Mouse (Mus musculus) forebrain, embryonic 16.5 days (tissue): ENCODE results near the gene Efhd2. TPM values are rescaled to one million over a fixed set of nuclear protein-coding genes. Genes with fewer than 3 reads are reported as not detected.

Experiments
- ATAC-seq: fragments of 200-750 bp; cut with Nextera tagmentation; 2 replicates; pipeline ENCODE4 v1.8.0; 2017; ENCODE audit warnings: mild to moderate bottlenecking, moderate library complexity
- H3K27ac ChIP-seq: fragments of 300-500 bp; sonication (generic); 2 replicates; pipeline ENCODE4 v1.5.1; 2014; ENCODE audit warnings: low read length, control low read depth
- H3K27me3 ChIP-seq: fragments of 300-500 bp; sonication (generic); replicated peaks from 2 replicates; pipeline ENCODE4 v1.6.1; 2014; ENCODE audit warnings: low read length; ENCODE audit not compliant: control insufficient read depth, insufficient read depth
- H3K36me3 ChIP-seq: fragments of 300-500 bp; sonication (generic); 2 replicates; pipeline ENCODE4 v1.6.1; 2014; ENCODE audit not compliant: control insufficient read depth, insufficient read depth
- H3K4me1 ChIP-seq: fragments of 300-500 bp; sonication (generic); replicated peaks from 2 replicates; pipeline ENCODE4 v1.6.1; 2014; ENCODE audit warnings: low read length; ENCODE audit not compliant: control insufficient read depth, insufficient read depth
- H3K4me2 ChIP-seq: fragments of 300-500 bp; sonication (generic); 2 replicates; pipeline ENCODE4 v1.6.1; 2014; ENCODE audit warnings: mild to moderate bottlenecking, low read length, control low read depth
- H3K4me3 ChIP-seq: fragments of 300-500 bp; sonication (generic); replicated peaks from 2 replicates; pipeline ENCODE4 v1.5.1; 2014; ENCODE audit warnings: mild to moderate bottlenecking, low read length, control low read depth
- H3K9ac ChIP-seq: fragments of 300-500 bp; sonication (generic); replicated peaks from 2 replicates; pipeline ENCODE4 v1.6.1; 2014; ENCODE audit warnings: low read depth, low read length, control low read depth
- H3K9me3 ChIP-seq: fragments of 300-500 bp; sonication (generic); 2 replicates; pipeline ENCODE4 v1.6.1; 2016; ENCODE audit warnings: low read length; ENCODE audit not compliant: control insufficient read depth
- WGBS: fragments of 180-500 bp; shearing (Covaris S2); extraction: QIAGEN DNeasy Blood & Tissue Kit; methylation state at CpG from one replicate; pipeline ENCODE4 v1.1.7; 2014; 5-methylcytosine and 5-hydroxymethylcytosine counted together
- polyA plus RNA-seq: library from polyadenylated mRNA; unstranded; fragments of >200 nt; fragmentation: Nextera tagmentation; extraction: Ambion mirVana; gene quantifications from 2 replicates; pipeline ENCODE4 v1.2.1, GENCODE M21; 2015

The Efhd2 gene
- polyA plus RNA-seq, 1 experiment from 2014 or later, result 69.9 TPM

DNA sequence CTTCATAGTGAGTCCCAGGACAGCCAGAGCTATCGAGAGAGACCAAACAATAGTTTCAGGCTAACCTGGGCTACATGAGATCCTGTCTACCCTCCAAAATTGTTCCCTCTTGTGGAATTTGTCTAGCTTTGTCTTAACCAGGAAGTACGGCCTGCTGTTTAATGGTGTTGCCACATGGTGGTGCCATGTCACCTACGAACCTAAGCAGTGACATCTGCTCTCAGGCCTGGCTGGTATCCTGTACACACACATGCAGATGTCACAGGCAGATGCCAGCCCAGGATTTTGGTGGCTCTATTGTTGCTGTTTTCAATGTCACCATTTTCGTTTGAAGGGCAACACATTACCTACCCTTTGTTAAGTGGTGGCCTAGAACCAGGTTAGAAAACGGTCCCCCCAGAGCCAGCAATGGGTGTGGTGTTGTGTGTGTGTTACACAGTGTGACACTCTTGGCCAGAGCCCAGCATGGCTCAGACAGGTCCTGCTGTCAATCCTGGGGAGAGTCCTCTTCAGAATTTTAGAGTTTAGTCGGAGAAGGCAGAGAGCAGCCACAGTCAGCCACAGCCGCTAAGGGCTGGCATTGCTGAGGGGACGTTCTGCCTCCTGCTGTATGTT, 64.8 kb downstream of the Efhd2 start:
- no peaks in the 10 kb centered on the region for H3K9me3 ChIP-seq
- H3K27me3 ChIP-seq, result no peaks in the 10 kb centered on the region
- no peak overlapping the region for H3K4me2 ChIP-seq
- no peak for ATAC-seq
- no peak overlapping the region for H3K27ac ChIP-seq
- H3K4me3 ChIP-seq, result no peak overlapping the region
- H3K9ac ChIP-seq, result no peak overlapping the region
- WGBS, result 72% methylated on average over 8 of the region's 8 CpGs
- peaks cover 16% of the 10 kb centered on the region; the same call in 1 of the 2 replicates for H3K36me3 ChIP-seq
- H3K4me1 ChIP-seq, result no peaks in the 10 kb centered on the region

Other genes starting within 250 kb of the Efhd2 start
- gene Plekhm2, start 210.0 kb downstream of the Efhd2 start, polyA plus RNA-seq, result 5.0 and 7.0 TPM in 2 replicates
- gene Rsc1a1, start 189.3 kb downstream of the Efhd2 start, polyA plus RNA-seq, result 0.99 and 1.4 TPM in 2 replicates
- gene Ddi2, start 151.5 kb downstream of the Efhd2 start, polyA plus RNA-seq, result 13.1 and 14.3 TPM in 2 replicates
- gene Agmat, start 128.2 kb downstream of the Efhd2 start, polyA plus RNA-seq, result not detected in 2 replicates
- gene Dnajc16, start 84.0 kb downstream of the Efhd2 start, polyA plus RNA-seq, result 5.3 and 6.4 TPM in 2 replicates
- 15.8 and 16.6 TPM in 2 replicates for gene Casp9, start 81.3 kb downstream of the Efhd2 start, polyA plus RNA-seq
- gene Cela2a, start 48.8 kb downstream of the Efhd2 start, polyA plus RNA-seq, result not detected in 2 replicates
- gene Ctrc, start 28.6 kb downstream of the Efhd2 start, polyA plus RNA-seq, result not detected in 2 replicates
- gene Fhad1, start 140.2 kb upstream of the Efhd2 start, polyA plus RNA-seq, result 1.6 and 1.8 TPM in 2 replicates
- gene Tmem51, start 209.4 kb upstream of the Efhd2 start, polyA plus RNA-seq, result 6.5 and 8.6 TPM in 2 replicates